Mouse (Mus musculus): ENCODE data around the gene F8a. TPM values are rescaled to one million over a fixed set of nuclear protein-coding genes. Genes with fewer than 3 reads are reported as not detected.

Gene F8a
- 7.4 TPM for polyA plus RNA-seq (2014; fragmentation: Illumina TruSeq; extraction: RNeasy Lipid Tissue Mini Kit (QIAGEN cat#74804); ENCODE audit: low read depth, low replicate concordance)

GRCm38 (mm10) chrX:73227914-73228605 is at the start of gene F8a:
Gene F8a, plus strand, starts transcription at chrX:73228291.

GRCm38 (mm10) chrX:73191934-73192333 is 36.2 kb upstream of the F8a start, which contains the start of gene Xlr3b:
Gene Xlr3b, plus strand, starts transcription at chrX:73192207.

GRCm38 (mm10) chrX:73213819-73214564 is 14.1 kb upstream of the F8a start, which contains the start of gene Xlr4b:
Gene Xlr4b, plus strand, starts transcription at chrX:73214333.

GRCm38 (mm10) chrX:73242821-73243325 is 14.8 kb downstream of the F8a start, which contains the start of gene Xlr4c:
Gene Xlr4c, minus strand, starts transcription at chrX:73243130.

GRCm38 (mm10) chrX:73265270-73265669 is 37.2 kb downstream of the F8a start, which contains the start of gene Xlr3c:
Gene Xlr3c, minus strand, starts transcription at chrX:73265390.

Other genes starting within 250 kb of the F8a start
- 248 TPM for gene Zfp185, start 241.0 kb upstream of the F8a start, polyA plus RNA-seq (2014; fragmentation: Illumina TruSeq; extraction: RNeasy Lipid Tissue Mini Kit (QIAGEN cat#74804); ENCODE audit: low read depth, low replicate concordance)
- not detected for gene Pnma5, start 191.2 kb upstream of the F8a start, polyA plus RNA-seq (2014; fragmentation: Illumina TruSeq; extraction: RNeasy Lipid Tissue Mini Kit (QIAGEN cat#74804); ENCODE audit: low read depth, low replicate concordance)
- gene Pnma3, start 163.5 kb upstream of the F8a start, polyA plus RNA-seq (2014; fragmentation: Illumina TruSeq; extraction: RNeasy Lipid Tissue Mini Kit (QIAGEN cat#74804); ENCODE audit: low read depth, low replicate concordance): not detected
- gene Xlr4a, start 145.8 kb upstream of the F8a start, polyA plus RNA-seq (2014; fragmentation: Illumina TruSeq; extraction: RNeasy Lipid Tissue Mini Kit (QIAGEN cat#74804); ENCODE audit: low read depth, low replicate concordance): 24.2 TPM
- 4.9 TPM for gene Xlr3a, start 131.2 kb upstream of the F8a start, polyA plus RNA-seq (2014; fragmentation: Illumina TruSeq; extraction: RNeasy Lipid Tissue Mini Kit (QIAGEN cat#74804); ENCODE audit: low read depth, low replicate concordance)
- not detected for gene Gm14685, start 111.2 kb upstream of the F8a start, polyA plus RNA-seq (2014; fragmentation: Illumina TruSeq; extraction: RNeasy Lipid Tissue Mini Kit (QIAGEN cat#74804); ENCODE audit: low read depth, low replicate concordance)
- 0.25 TPM for gene Xlr5b, start 79.5 kb upstream of the F8a start, polyA plus RNA-seq (2014; fragmentation: Illumina TruSeq; extraction: RNeasy Lipid Tissue Mini Kit (QIAGEN cat#74804); ENCODE audit: low read depth, low replicate concordance)
- 2.2 TPM for gene DXBay18, start 78.8 kb upstream of the F8a start, polyA plus RNA-seq (2014; fragmentation: Illumina TruSeq; extraction: RNeasy Lipid Tissue Mini Kit (QIAGEN cat#74804); ENCODE audit: low read depth, low replicate concordance)
- not detected for gene Spin2d, start 51.3 kb upstream of the F8a start, polyA plus RNA-seq (2014; fragmentation: Illumina TruSeq; extraction: RNeasy Lipid Tissue Mini Kit (QIAGEN cat#74804); ENCODE audit: low read depth, low replicate concordance)
- gene Xlr3b, start 36.1 kb upstream of the F8a start, polyA plus RNA-seq (2014; fragmentation: Illumina TruSeq; extraction: RNeasy Lipid Tissue Mini Kit (QIAGEN cat#74804); ENCODE audit: low read depth, low replicate concordance): 4.5 TPM
- 3.8 TPM for gene Xlr4b, start 14.0 kb upstream of the F8a start, polyA plus RNA-seq (2014; fragmentation: Illumina TruSeq; extraction: RNeasy Lipid Tissue Mini Kit (QIAGEN cat#74804); ENCODE audit: low read depth, low replicate concordance)
- gene Xlr4c, start 14.8 kb downstream of the F8a start, polyA plus RNA-seq (2014; fragmentation: Illumina TruSeq; extraction: RNeasy Lipid Tissue Mini Kit (QIAGEN cat#74804); ENCODE audit: low read depth, low replicate concordance): 3.9 TPM
- gene Xlr3c, start 37.1 kb downstream of the F8a start, polyA plus RNA-seq (2014; fragmentation: Illumina TruSeq; extraction: RNeasy Lipid Tissue Mini Kit (QIAGEN cat#74804); ENCODE audit: low read depth, low replicate concordance): 0.68 TPM
- not detected for gene Xlr5a, start 64.7 kb downstream of the F8a start, polyA plus RNA-seq (2014; fragmentation: Illumina TruSeq; extraction: RNeasy Lipid Tissue Mini Kit (QIAGEN cat#74804); ENCODE audit: low read depth, low replicate concordance)
- not detected for gene Xlr5c, start 64.7 kb downstream of the F8a start, polyA plus RNA-seq (2014; fragmentation: Illumina TruSeq; extraction: RNeasy Lipid Tissue Mini Kit (QIAGEN cat#74804); ENCODE audit: low read depth, low replicate concordance)
- not detected for gene Gm45015, start 108.5 kb downstream of the F8a start, polyA plus RNA-seq (2014; fragmentation: Illumina TruSeq; extraction: RNeasy Lipid Tissue Mini Kit (QIAGEN cat#74804); ENCODE audit: low read depth, low replicate concordance)
- 18.0 TPM for gene Zfp275, start 114.3 kb downstream of the F8a start, polyA plus RNA-seq (2014; fragmentation: Illumina TruSeq; extraction: RNeasy Lipid Tissue Mini Kit (QIAGEN cat#74804); ENCODE audit: low read depth, low replicate concordance)
- gene Gm18336, start 170.4 kb downstream of the F8a start, polyA plus RNA-seq (2014; fragmentation: Illumina TruSeq; extraction: RNeasy Lipid Tissue Mini Kit (QIAGEN cat#74804); ENCODE audit: low read depth, low replicate concordance): not detected
- 0.10 TPM for gene Zfp92, start 182.8 kb downstream of the F8a start, polyA plus RNA-seq (2014; fragmentation: Illumina TruSeq; extraction: RNeasy Lipid Tissue Mini Kit (QIAGEN cat#74804); ENCODE audit: low read depth, low replicate concordance)
- 2.0 TPM for gene Trex2, start 207.1 kb downstream of the F8a start, polyA plus RNA-seq (2014; fragmentation: Illumina TruSeq; extraction: RNeasy Lipid Tissue Mini Kit (QIAGEN cat#74804); ENCODE audit: low read depth, low replicate concordance)
- 19.9 TPM for gene Haus7, start 230.8 kb downstream of the F8a start, polyA plus RNA-seq (2014; fragmentation: Illumina TruSeq; extraction: RNeasy Lipid Tissue Mini Kit (QIAGEN cat#74804); ENCODE audit: low read depth, low replicate concordance)